7 mouse cellular contexts compared by ENCODE assay signal in the genomic region with DNA sequence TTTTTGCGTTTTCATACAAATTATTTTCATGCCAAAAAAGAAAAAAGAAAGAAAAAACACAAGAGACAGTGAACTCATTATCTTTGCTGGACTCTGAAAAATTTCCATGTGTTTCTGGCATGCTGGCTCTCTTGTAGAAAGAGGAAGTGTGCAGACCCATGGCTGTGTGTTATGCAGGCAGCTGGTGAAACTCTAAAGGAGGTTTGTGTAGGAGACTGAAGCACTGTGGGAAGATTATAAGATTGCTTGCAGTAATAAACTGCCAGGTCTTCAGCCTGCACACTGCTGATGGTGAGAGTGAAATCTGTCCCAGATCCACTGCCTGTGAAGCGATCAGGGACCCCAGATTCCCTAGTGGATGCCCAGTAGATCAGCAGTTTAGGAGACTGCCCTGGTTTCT.
A peak's percentile ranks its signal among the peaks of the same experiment; 100 is the strongest.
DNase-seq lines count a peak whose midpoint lies in the region; ATAC-seq and TF ChIP-seq lines count a peak whose summit lies in the region.
"Not testable (repeated sequence)": the region's sequence is repeated elsewhere in the genome, so short reads cannot be mapped to it uniquely, and the experiment has no call there.

No protein-coding gene starts in this region.

- H3K9me3 ChIP-seq in lung, embryonic 14.5 days (ENCODE audit: low read depth, low read length) = not testable (repeated sequence)

- H3K27me3 ChIP-seq in lung, embryonic 14.5 days (ENCODE audit: insufficient read depth, low read length) = not testable (repeated sequence)

- peak; percentile 95 to 99 for ATAC-seq in hematopoietic stem cell, adult 5-6 weeks (replicated peaks in 1 of 2; ENCODE audit: insufficient read depth in 1 of 2, low FRiP score in 2 of 2, low TSS enrichment in 1 of 2, low read depth in 1 of 2, poor library complexity in 2 of 2, severe bottlenecking in 2 of 2)
- ATAC-seq in lung, embryonic 14.5 days (ENCODE audit: insufficient read depth) = peak; percentile 35; the same call in 1 of the 2 replicates

- 52% methylated on average over 2 of the region's 2 CpGs for WGBS in lung, embryonic 14.5 days

- not testable (repeated sequence) for H3K4me2 ChIP-seq in lung, embryonic 14.5 days

- H3K36me3 ChIP-seq in lung, embryonic 14.5 days (ENCODE audit: insufficient read depth) = not testable (repeated sequence)

- H3K4me1 ChIP-seq in lung, embryonic 14.5 days (ENCODE audit: insufficient read depth) = not testable (repeated sequence)

- not testable (repeated sequence) for H3K9ac ChIP-seq in lung, embryonic 14.5 days

- TF ChIP-seq CTCF in lung, embryonic 14.5 days (IDR thresholded peaks at IDR 0.05; ENCODE audit: low read depth) = not testable (repeated sequence)

- H3K27ac ChIP-seq in lung, embryonic 14.5 days (ENCODE audit: low read depth) = not testable (repeated sequence)

- H3K4me3 ChIP-seq in lung, embryonic 14.5 days (ENCODE audit: low read depth, low read length) = not testable (repeated sequence)

- DNase-seq in Muller cell, postnatal 12 days (ENCODE audit: inconsistent ontology term) = peak; percentile 6
- DNase-seq in frontal cortex, adult 2 months (ENCODE audit: extremely low spot score in 1 of 2, low spot score in 1 of 2) = peak; percentile 41 to 64
- peak; percentile 2 to 12 for DNase-seq in layer of hippocampus, postnatal 10 days (ENCODE audit: low spot score in 2 of 2)
- DNase-seq in left cerebral cortex, adult 9 months (ENCODE audit: low spot score in 2 of 2) = peak; percentile 32 to 63
- DNase-seq in lung, embryonic 14.5 days = peak; percentile 10
- DNase-seq in right cerebral cortex, postnatal 36 days (ENCODE audit: low spot score in 2 of 2) = peak; percentile 1 to 50
